Mouse (Mus musculus) neural tube, embryonic 14.5 days (tissue): ENCODE data around the gene Ccnk. TPM values are rescaled to one million over a fixed set of nuclear protein-coding genes. Genes with fewer than 3 reads are reported as not detected.

Experiments
- ATAC-seq: fragments of 200-750 bp; cut with Nextera tagmentation; 2 replicates; pipeline ENCODE4 v1.8.0; 2017; ENCODE audit warnings: low read depth, mild to moderate bottlenecking, moderate TSS enrichment, moderate library complexity
- H3K27ac ChIP-seq: fragments of 300-500 bp; sonication (generic); 2 replicates; pipeline ENCODE4 v1.5.1; 2014; ENCODE audit warnings: low read depth, mild to moderate bottlenecking, control low read depth, low read length, moderate library complexity, mixed read lengths
- H3K27me3 ChIP-seq: fragments of 300-500 bp; sonication (generic); 2 replicates; pipeline ENCODE4 v1.6.1; 2014; ENCODE audit warnings: low read length; ENCODE audit not compliant: control insufficient read depth, insufficient read depth
- H3K36me3 ChIP-seq: fragments of 300-500 bp; sonication (generic); 2 replicates; pipeline ENCODE4 v1.6.1; 2014; ENCODE audit warnings: low read length, mixed read lengths; ENCODE audit not compliant: control insufficient read depth, insufficient read depth
- H3K4me1 ChIP-seq: fragments of 300-500 bp; sonication (generic); 2 replicates; pipeline ENCODE4 v1.6.1; 2014; ENCODE audit warnings: low read length; ENCODE audit not compliant: control insufficient read depth, insufficient read depth
- H3K4me2 ChIP-seq: fragments of 300-500 bp; sonication (generic); 2 replicates; pipeline ENCODE4 v1.6.1; 2014; ENCODE audit warnings: mild to moderate bottlenecking, low read depth, low read length, control low read depth
- H3K4me3 ChIP-seq: fragments of 300-500 bp; sonication (generic); 2 replicates; pipeline ENCODE4 v1.5.1; 2014; ENCODE audit warnings: low read depth, low read length, control low read depth, mixed read lengths
- H3K9ac ChIP-seq: fragments of 300-500 bp; sonication (generic); replicated peaks from 2 replicates; pipeline ENCODE4 v1.6.1; 2014; ENCODE audit warnings: low read depth, mild to moderate bottlenecking, control low read depth, low read length, mixed read lengths
- H3K9me3 ChIP-seq: fragments of 300-500 bp; sonication (generic); 2 replicates; pipeline ENCODE4 v1.6.1; 2016; ENCODE audit warnings: low read length; ENCODE audit not compliant: control insufficient read depth
- WGBS: fragments of 180-500 bp; shearing (Covaris S2); extraction: QIAGEN DNeasy Blood & Tissue Kit; methylation state at CpG from one replicate; pipeline ENCODE4 v1.1.7; 2014; 5-methylcytosine and 5-hydroxymethylcytosine counted together
- polyA plus RNA-seq: library from polyadenylated mRNA; unstranded; fragments of >200 nt; fragmentation: Nextera tagmentation; extraction: Ambion mirVana; gene quantifications from 2 replicates; pipeline ENCODE4 v1.2.1, GENCODE M21; 2014

Ccnk gene
- polyA plus RNA-seq, 1 experiment from 2014 or later, result 6.0 TPM

GRCm38 (mm10) chr12:108159863-108160262 lies 19.5 kb upstream of the Ccnk start:
- Histone ChIP-seq H3K27me3 (no peaks in the 10 kb centered on the region), H3K27ac (no peak overlapping the region), H3K4me3 (no peak overlapping the region), H3K9me3 (no peaks in the 10 kb centered on the region), H3K4me1 (no peaks in the 10 kb centered on the region), H3K9ac (no peak overlapping the region), H3K36me3 (peaks cover 9% of the 10 kb centered on the region; the same call in 1 of the 2 replicates), H3K4me2 (no peak overlapping the region)
- no peak for ATAC-seq

DNA sequence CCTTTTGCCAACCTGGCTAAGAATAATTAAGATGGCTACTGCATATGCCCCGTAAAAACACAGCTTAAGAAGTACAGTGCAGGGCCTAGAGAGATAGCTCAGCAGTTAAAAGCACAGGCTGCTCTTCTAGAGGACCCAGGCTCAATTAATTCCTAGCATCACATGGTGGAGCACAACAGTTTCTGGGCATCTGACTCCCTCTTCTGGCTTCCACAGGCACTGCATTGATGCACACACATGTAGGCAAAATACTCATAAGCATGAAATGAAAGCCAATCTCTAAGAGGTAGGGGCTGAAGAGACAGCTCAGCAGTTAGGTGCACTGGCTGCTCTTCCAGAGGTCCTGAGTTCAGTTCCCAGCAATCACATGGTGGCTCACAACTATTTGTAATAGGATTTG lies 17.3 kb upstream of the Ccnk start:
- no peak overlapping the region for H3K4me2 ChIP-seq
- H3K27ac ChIP-seq, result no peak overlapping the region
- H3K4me1 ChIP-seq, result no peaks in the 10 kb centered on the region
- no peak overlapping the region for H3K4me3 ChIP-seq
- no peaks in the 10 kb centered on the region for H3K9me3 ChIP-seq
- H3K9ac ChIP-seq, result no peak overlapping the region
- no peak for ATAC-seq
- 98% methylated on average over 1 of the region's 1 CpGs for WGBS
- no peaks in the 10 kb centered on the region for H3K27me3 ChIP-seq
- 0 out of 2 replicates have a peak, but pooled peaks cover 9% of the 10 kb centered on the region for H3K36me3 ChIP-seq

- no peak for ATAC-seq
- Histone ChIP-seq H3K9ac (no peak overlapping the region), H3K4me3 (no peak overlapping the region), H3K9me3 (no peaks in the 10 kb centered on the region), H3K4me1 (no peaks in the 10 kb centered on the region), H3K36me3 (0 out of 2 replicates have a peak, but pooled peaks cover 9% of the 10 kb centered on the region), H3K4me2 (no peak overlapping the region), H3K27ac (no peak overlapping the region), H3K27me3 (no peaks in the 10 kb centered on the region)
- 69% methylated on average over 3 of the region's 3 CpGs for WGBS
These were observed 15.7 kb upstream of the Ccnk start for GRCm38 (mm10) chr12:108163706-108164105.

- Histone ChIP-seq H3K9ac (no peak overlapping the region), H3K36me3 (no peaks in the 10 kb centered on the region), H3K27ac (no peak overlapping the region), H3K27me3 (no peaks in the 10 kb centered on the region), H3K9me3 (no peaks in the 10 kb centered on the region), H3K4me2 (no peak overlapping the region), H3K4me1 (0 out of 2 replicates have a peak, but pooled peaks cover 3% of the 10 kb centered on the region), H3K4me3 (no peak overlapping the region)
- no peak for ATAC-seq
- WGBS, result 86% methylated on average over 3 of the region's 3 CpGs
These were observed 10.5 kb upstream of the Ccnk start for GRCm38 (mm10) chr12:108168909-108169308.

DNA sequence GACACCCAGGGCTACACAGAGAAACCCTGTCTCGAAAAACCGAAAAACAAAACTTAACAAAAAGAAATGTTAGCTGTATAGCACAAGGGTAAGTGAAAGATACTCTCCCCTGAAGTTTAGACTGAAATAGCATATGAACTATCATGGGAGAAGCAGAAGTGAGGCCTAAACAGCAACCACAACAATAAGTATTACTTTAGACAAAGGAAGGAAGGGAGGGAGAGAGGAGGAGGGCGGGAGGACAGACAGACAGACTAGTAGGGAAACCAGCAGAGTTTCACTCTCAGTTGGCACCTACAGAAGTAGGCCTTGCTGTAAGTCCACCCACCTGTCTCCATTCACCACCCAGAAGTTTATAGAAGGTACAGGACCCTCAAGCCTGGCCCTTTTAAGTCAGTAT lies 8.9 kb upstream of the Ccnk start:
- Histone ChIP-seq H3K4me3 (no peak overlapping the region), H3K9me3 (no peaks in the 10 kb centered on the region), H3K27ac (no peak overlapping the region), H3K36me3 (no peaks in the 10 kb centered on the region), H3K4me1 (0 out of 2 replicates have a peak, but pooled peaks cover 3% of the 10 kb centered on the region), H3K4me2 (no peak overlapping the region), H3K27me3 (no peaks in the 10 kb centered on the region), H3K9ac (no peak overlapping the region)
- WGBS, result 86% methylated on average over 3 of the region's 3 CpGs
- ATAC-seq, result no peak

- Histone ChIP-seq H3K4me3 (no peak overlapping the region), H3K9ac (no peak overlapping the region), H3K36me3 (no peaks in the 10 kb centered on the region), H3K27me3 (no peaks in the 10 kb centered on the region), H3K4me1 (0 out of 2 replicates have a peak, but pooled peaks cover 3% of the 10 kb centered on the region), H3K9me3 (no peaks in the 10 kb centered on the region), H3K27ac (no peak overlapping the region), H3K4me2 (no peak overlapping the region)
- no peak for ATAC-seq
These were observed 8.0 kb upstream of the Ccnk start for GRCm38 (mm10) chr12:108171336-108171735.

GRCm38 (mm10) chr12:108172639-108173038 lies 6.7 kb upstream of the Ccnk start:
- WGBS, result 58% methylated on average over 4 of the region's 4 CpGs
- no peak overlapping the region for H3K27ac ChIP-seq
- no peak for ATAC-seq
- no peaks in the 10 kb centered on the region for H3K9me3 ChIP-seq
- no peak overlapping the region for H3K4me3 ChIP-seq
- no peaks in the 10 kb centered on the region for H3K27me3 ChIP-seq
- H3K9ac ChIP-seq, result no peak overlapping the region
- no peaks in the 10 kb centered on the region for H3K36me3 ChIP-seq
- H3K4me2 ChIP-seq, result no peak overlapping the region
- peaks cover 8% of the 10 kb centered on the region for H3K4me1 ChIP-seq

- 69% methylated on average over 8 of the region's 8 CpGs for WGBS
- ATAC-seq, result no peak
- H3K9ac ChIP-seq, result no peak overlapping the region
These were observed 4.5 kb upstream of the Ccnk start for GRCm38 (mm10) chr12:108174606-108175505.

GRCm38 (mm10) chr12:108176366-108176765 lies 3.0 kb upstream of the Ccnk start:
- no peak for ATAC-seq
- H3K4me1 ChIP-seq, result peaks cover 20% of the 10 kb centered on the region
- no peaks in the 10 kb centered on the region for H3K9me3 ChIP-seq
- H3K36me3 ChIP-seq, result no peaks in the 10 kb centered on the region
- H3K27me3 ChIP-seq, result 0 out of 2 replicates have a peak, but pooled peaks cover 3% of the 10 kb centered on the region
- no peak overlapping the region for H3K4me2 ChIP-seq
- H3K27ac ChIP-seq, result no peak overlapping the region
- no peak overlapping the region for H3K9ac ChIP-seq
- 80% methylated on average over 3 of the region's 3 CpGs for WGBS
- no peak overlapping the region for H3K4me3 ChIP-seq

More at GRCm38 (mm10) chr12:108174606-108175505, 4.5 kb upstream of the Ccnk start:
- Histone ChIP-seq H3K4me1 (peaks cover 14% of the 10 kb centered on the region), H3K36me3 (no peaks in the 10 kb centered on the region), H3K4me2 (no peak overlapping the region), H3K27me3 (0 out of 2 replicates have a peak, but pooled peaks cover 3% of the 10 kb centered on the region), H3K27ac (no peak overlapping the region), H3K4me3 (no peak overlapping the region), H3K9me3 (no peaks in the 10 kb centered on the region)
